Mouse (Mus musculus): Measurements from ENCODE around the gene Matn4. TPM values are rescaled to one million over a fixed set of nuclear protein-coding genes. Genes with fewer than 3 reads are reported as not detected.
A peak's percentile ranks its signal among the peaks of the same experiment; 100 is the strongest.

Gene Matn4
- polyA plus RNA-seq, 1 experiment from 2014 or later: not detected

GRCm38 (mm10) chr2:164414167-164414566, 9.2 kb upstream of the Matn4 start:
- DNase-seq (peak; percentile 27), ATAC-seq (ENCODE audit: low FRiP score, low TSS enrichment) (no peak)
- Histone ChIP-seq H3K36me3 (ENCODE audit: control insufficient read depth, insufficient read depth, low read length) (no peaks in the 10 kb centered on the region), H3K4me2 (ENCODE audit: low read length) (peak overlapping the region; percentile 40), H3K27me3 (ENCODE audit: control insufficient read depth, insufficient read depth, low read length) (peaks cover 7% of the 10 kb centered on the region), H3K4me1 (ENCODE audit: control insufficient read depth, insufficient read depth, low read length) (no peaks in the 10 kb centered on the region), H3K4me3 (replicated peaks; ENCODE audit: low read depth, low read length) (peak overlapping the region; percentile 14; the same call in 1 of the 2 replicates), H3K9ac (replicated peaks; ENCODE audit: low read length) (no peak overlapping the region), H3K27ac (replicated peaks; ENCODE audit: low read depth, low read length) (no peak overlapping the region), H3K9me3 (ENCODE audit: control insufficient read depth, low read length) (no peaks in the 10 kb centered on the region)
- 29% methylated on average over 28 of the region's 28 CpGs for WGBS

GRCm38 (mm10) chr2:164407708-164408107, 2.7 kb upstream of the Matn4 start:
- H3K4me1 ChIP-seq (ENCODE audit: control insufficient read depth, insufficient read depth, low read length): peaks cover 5% of the 10 kb centered on the region
- no peaks in the 10 kb centered on the region for H3K36me3 ChIP-seq (ENCODE audit: control insufficient read depth, insufficient read depth, low read length)
- H3K27ac ChIP-seq (replicated peaks; ENCODE audit: low read depth, low read length): no peak overlapping the region
- no peak overlapping the region for H3K4me3 ChIP-seq (replicated peaks; ENCODE audit: low read depth, low read length)
- DNase-seq (peak; percentile 89), ATAC-seq (ENCODE audit: low FRiP score, low TSS enrichment) (no peak; the same call in 1 of the 2 replicates)
- under 1% methylated on average over 22 of the region's 22 CpGs for WGBS
- no peaks in the 10 kb centered on the region for H3K9me3 ChIP-seq (ENCODE audit: control insufficient read depth, low read length)
- H3K27me3 ChIP-seq (ENCODE audit: control insufficient read depth, insufficient read depth, low read length): peaks cover 71% of the 10 kb centered on the region
- H3K4me2 ChIP-seq (ENCODE audit: low read length): no peak overlapping the region
- H3K9ac ChIP-seq (replicated peaks; ENCODE audit: low read length): no peak overlapping the region

GRCm38 (mm10) chr2:164405519-164405918, 559 bp upstream of the Matn4 start:
- Histone ChIP-seq H3K9me3 (ENCODE audit: control insufficient read depth, low read length) (no peaks in the 10 kb centered on the region), H3K9ac (replicated peaks; ENCODE audit: low read length) (no peak overlapping the region), H3K27me3 (ENCODE audit: control insufficient read depth, insufficient read depth, low read length) (peaks cover 91% of the 10 kb centered on the region), H3K36me3 (ENCODE audit: control insufficient read depth, insufficient read depth, low read length) (no peaks in the 10 kb centered on the region), H3K4me2 (ENCODE audit: low read length) (no peak overlapping the region), H3K27ac (replicated peaks; ENCODE audit: low read depth, low read length) (no peak overlapping the region), H3K4me1 (ENCODE audit: control insufficient read depth, insufficient read depth, low read length) (peaks cover 6% of the 10 kb centered on the region), H3K4me3 (replicated peaks; ENCODE audit: low read depth, low read length) (no peak overlapping the region)
- no peak for ATAC-seq (ENCODE audit: low FRiP score, low TSS enrichment)
- no peak for DNase-seq
- WGBS: 38% methylated on average over 5 of the region's 5 CpGs

DNA sequence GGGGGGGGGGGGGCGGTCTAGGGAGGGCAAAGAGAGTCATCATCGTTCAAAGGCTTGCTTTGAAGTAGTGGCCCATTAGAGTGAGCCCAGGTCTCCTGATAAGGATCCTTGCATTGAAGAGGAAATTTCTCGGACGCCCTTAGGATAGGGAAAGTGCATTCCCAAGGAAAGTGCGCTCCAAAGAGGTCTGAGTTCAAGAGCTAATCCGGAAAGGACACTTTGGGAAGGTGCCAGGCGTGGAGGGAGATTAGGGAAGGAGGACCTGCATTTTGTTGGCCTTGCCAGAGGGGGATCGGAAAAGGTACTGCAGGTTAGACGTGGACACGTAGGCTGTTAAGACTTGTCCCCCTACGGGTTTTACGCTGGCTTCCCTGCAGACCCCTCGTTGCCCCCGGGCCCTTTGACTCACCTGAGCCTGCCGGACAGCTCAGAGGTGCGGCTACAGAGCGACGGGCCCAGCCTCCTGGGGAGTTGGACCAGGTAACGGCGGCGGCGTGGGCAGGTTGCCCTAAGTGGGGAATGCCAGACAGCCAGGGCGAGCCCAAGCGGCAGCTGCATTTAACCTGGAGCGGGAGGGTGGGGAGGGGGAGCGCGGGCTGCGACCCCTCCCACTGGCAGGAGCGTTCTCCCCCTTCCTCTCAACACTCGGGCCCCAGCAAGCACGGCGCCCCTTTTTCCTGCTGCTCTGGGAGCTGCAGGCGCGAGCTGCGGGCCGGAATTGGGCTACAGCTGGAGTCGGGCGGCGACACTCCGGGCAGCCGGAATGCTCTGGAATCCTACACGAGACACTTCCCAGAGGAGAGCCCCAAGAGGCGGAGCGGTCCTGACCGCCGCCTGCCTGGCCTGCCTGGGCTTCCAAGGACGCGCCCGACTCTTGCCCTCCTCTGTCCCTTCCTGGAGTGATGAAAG, 624 bp downstream of the Matn4 start:
- peak overlapping the region; percentile 42 for H3K4me2 ChIP-seq (ENCODE audit: low read length)
- no peak overlapping the region for H3K27ac ChIP-seq (replicated peaks; ENCODE audit: low read depth, low read length)
- no peaks in the 10 kb centered on the region for H3K36me3 ChIP-seq (ENCODE audit: control insufficient read depth, insufficient read depth, low read length)
- H3K9me3 ChIP-seq (ENCODE audit: control insufficient read depth, low read length): no peaks in the 10 kb centered on the region
- WGBS: 2% methylated on average over 48 of the region's 49 CpGs
- peaks cover 7% of the 10 kb centered on the region for H3K4me1 ChIP-seq (ENCODE audit: control insufficient read depth, insufficient read depth, low read length)
- ATAC-seq (ENCODE audit: low FRiP score, low TSS enrichment) (no peak), DNase-seq (peak; percentile 43)
- H3K9ac ChIP-seq (replicated peaks; ENCODE audit: low read length): no peak overlapping the region
- peak overlapping the region; percentile 24 for H3K4me3 ChIP-seq (replicated peaks; ENCODE audit: low read depth, low read length)
- H3K27me3 ChIP-seq (ENCODE audit: control insufficient read depth, insufficient read depth, low read length): peaks cover 97% of the 10 kb centered on the region

DNA sequence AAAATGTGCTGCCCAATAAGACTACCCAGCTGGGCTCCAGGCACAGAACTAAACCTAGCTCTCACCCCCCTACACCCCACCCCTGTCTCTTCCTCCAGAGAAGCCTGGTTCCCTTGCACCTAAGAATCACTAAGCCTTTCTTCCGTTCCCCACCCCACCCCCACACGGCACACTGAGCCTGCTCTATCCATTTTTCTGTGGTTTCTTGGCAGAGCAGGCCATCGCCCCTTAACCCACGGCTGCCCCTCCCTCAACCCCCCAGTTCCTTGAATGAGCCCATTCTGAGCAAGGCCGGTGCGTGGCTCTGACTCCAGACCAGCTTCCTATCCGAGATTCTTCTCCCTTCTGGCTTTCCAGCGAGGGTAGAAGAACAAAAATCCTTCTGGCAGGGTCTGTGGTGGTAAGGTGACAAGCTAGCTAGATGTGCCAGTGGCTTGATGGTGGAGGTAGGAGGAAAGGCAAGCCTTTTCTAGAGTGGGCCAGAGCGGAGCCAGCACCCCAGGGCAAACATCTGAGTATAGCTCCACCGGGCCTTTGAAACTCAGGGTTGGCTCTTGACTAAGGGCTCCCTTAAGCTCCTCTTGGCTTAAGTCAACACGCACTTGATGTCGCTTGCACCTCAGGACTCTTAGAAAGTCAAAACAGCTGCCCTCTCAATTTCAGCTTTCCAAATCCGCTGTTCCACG, 1.4 kb downstream of the Matn4 start:
- H3K9ac ChIP-seq (replicated peaks; ENCODE audit: low read length): no peak overlapping the region
- H3K4me2 ChIP-seq (ENCODE audit: low read length): no peak overlapping the region
- H3K9me3 ChIP-seq (ENCODE audit: control insufficient read depth, low read length): no peaks in the 10 kb centered on the region
- H3K27me3 ChIP-seq (ENCODE audit: control insufficient read depth, insufficient read depth, low read length): peaks cover 95% of the 10 kb centered on the region
- DNase-seq (no peak), ATAC-seq (ENCODE audit: low FRiP score, low TSS enrichment) (no peak)
- H3K4me3 ChIP-seq (replicated peaks; ENCODE audit: low read depth, low read length): no peak overlapping the region
- no peak overlapping the region for H3K27ac ChIP-seq (replicated peaks; ENCODE audit: low read depth, low read length)
- H3K36me3 ChIP-seq (ENCODE audit: control insufficient read depth, insufficient read depth, low read length): no peaks in the 10 kb centered on the region
- WGBS: 11% methylated on average over 14 of the region's 14 CpGs
- H3K4me1 ChIP-seq (ENCODE audit: control insufficient read depth, insufficient read depth, low read length): peaks cover 7% of the 10 kb centered on the region

- WGBS: 5% methylated on average over 17 of the region's 17 CpGs
- Histone ChIP-seq H3K4me1 (ENCODE audit: control insufficient read depth, insufficient read depth, low read length) (peaks cover 7% of the 10 kb centered on the region), H3K9ac (replicated peaks; ENCODE audit: low read length) (no peak within 1 kb of the TSS), H3K27me3 (ENCODE audit: control insufficient read depth, insufficient read depth, low read length) (peaks cover 89% of the 10 kb centered on the region), H3K4me3 (replicated peaks; ENCODE audit: low read depth, low read length) (no peak within 1 kb of the TSS), H3K4me2 (ENCODE audit: low read length) (no peak within 1 kb of the TSS), H3K27ac (replicated peaks; ENCODE audit: low read depth, low read length) (no peak within 1 kb of the TSS), H3K36me3 (ENCODE audit: control insufficient read depth, insufficient read depth, low read length) (no peaks in the 10 kb centered on the region), H3K9me3 (ENCODE audit: control insufficient read depth, low read length) (no peaks in the 10 kb centered on the region)
- no peak for ATAC-seq (ENCODE audit: low FRiP score, low TSS enrichment)
- peak; percentile 83 for DNase-seq
Measured at GRCm38 (mm10) chr2:164402906-164403305, 2.1 kb downstream of the Matn4 start, which contains the start of gene Rbpjl. TSS of gene Rbpjl (plus strand) at chr2:164403141.

DNA sequence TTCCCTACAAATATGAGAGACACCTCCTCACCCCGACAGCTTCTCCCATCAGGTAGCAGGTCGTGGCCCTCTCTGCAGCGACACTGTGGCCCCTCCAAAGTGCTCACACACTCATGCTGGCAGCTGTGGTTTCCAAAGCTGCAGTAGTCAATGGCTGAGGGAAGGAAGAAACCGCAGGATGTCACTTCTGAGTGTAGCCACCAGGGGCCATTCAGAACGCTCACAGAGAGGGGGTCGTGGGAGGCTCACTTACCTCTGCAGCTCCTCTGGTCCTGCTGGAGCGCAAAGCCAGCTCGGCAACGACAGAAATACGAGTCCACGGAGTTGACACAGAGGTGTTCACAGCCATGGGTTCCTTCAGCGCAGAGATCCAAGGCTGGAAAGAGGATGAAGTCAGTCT, 8.0 kb downstream of the Matn4 start:
- Histone ChIP-seq H3K4me2 (ENCODE audit: low read length) (no peak overlapping the region), H3K4me3 (replicated peaks; ENCODE audit: low read depth, low read length) (no peak overlapping the region), H3K9me3 (ENCODE audit: control insufficient read depth, low read length) (no peaks in the 10 kb centered on the region), H3K9ac (replicated peaks; ENCODE audit: low read length) (no peak overlapping the region), H3K4me1 (ENCODE audit: control insufficient read depth, insufficient read depth, low read length) (0 out of 2 replicates have a peak, but pooled peaks cover 2% of the 10 kb centered on the region), H3K36me3 (ENCODE audit: control insufficient read depth, insufficient read depth, low read length) (no peaks in the 10 kb centered on the region), H3K27ac (replicated peaks; ENCODE audit: low read depth, low read length) (no peak overlapping the region), H3K27me3 (ENCODE audit: control insufficient read depth, insufficient read depth, low read length) (peaks cover 31% of the 10 kb centered on the region)
- DNase-seq (no peak), ATAC-seq (ENCODE audit: low FRiP score, low TSS enrichment) (no peak)
- 74% methylated on average over 12 of the region's 12 CpGs for WGBS

DNA sequence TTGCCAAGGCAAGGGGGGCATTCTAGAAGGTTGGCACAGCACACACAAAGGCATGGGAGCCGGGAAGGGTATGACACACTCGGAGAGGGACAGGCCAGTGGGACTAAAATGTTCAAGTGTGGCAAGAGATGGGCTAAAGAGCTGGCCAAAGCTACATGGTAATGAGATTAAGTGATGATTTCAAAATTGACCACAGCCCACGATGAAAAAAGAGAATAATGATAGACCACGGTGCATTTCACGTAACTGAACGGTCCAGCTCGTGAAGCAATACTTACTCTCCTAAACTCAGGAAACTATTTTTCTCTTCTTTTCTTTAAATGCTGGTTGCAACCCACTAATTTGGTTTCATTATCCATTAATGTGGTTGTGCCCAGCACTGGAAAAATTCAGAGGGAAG, 8.9 kb downstream of the Matn4 start:
- WGBS: 92% methylated on average over 7 of the region's 7 CpGs

More for the DNA sequence above, 8.9 kb downstream of the Matn4 start:
- no peaks in the 10 kb centered on the region for H3K9me3 ChIP-seq (ENCODE audit: control insufficient read depth, low read length)
- H3K36me3 ChIP-seq (ENCODE audit: control insufficient read depth, insufficient read depth, low read length): no peaks in the 10 kb centered on the region
- H3K4me3 ChIP-seq (replicated peaks; ENCODE audit: low read depth, low read length): no peak overlapping the region
- no peak overlapping the region for H3K4me2 ChIP-seq (ENCODE audit: low read length)
- DNase-seq (no peak), ATAC-seq (ENCODE audit: low FRiP score, low TSS enrichment) (no peak)
- H3K27ac ChIP-seq (replicated peaks; ENCODE audit: low read depth, low read length): no peak overlapping the region
- peaks cover 23% of the 10 kb centered on the region for H3K27me3 ChIP-seq (ENCODE audit: control insufficient read depth, insufficient read depth, low read length)
- no peak overlapping the region for H3K9ac ChIP-seq (replicated peaks; ENCODE audit: low read length)
- H3K4me1 ChIP-seq (ENCODE audit: control insufficient read depth, insufficient read depth, low read length): 0 out of 2 replicates have a peak, but pooled peaks cover 2% of the 10 kb centered on the region

Measured in midbrain, embryonic 14.5 days (tissue).